Mouse (Mus musculus) liver, adult 2 months (tissue): ENCODE results near the gene Sirt6.
"Not testable (repeated sequence)": the region's sequence is repeated elsewhere in the genome, so short reads cannot be mapped to it uniquely, and the experiment has no call there.

Experiments
- CTCF ChIP-seq: fragments of 200-500 bp; IDR thresholded peaks from 2 replicates; pipeline ENCODE4 v1.5.1; 2011; ENCODE audit warnings: low read depth, low read length, control low read depth
- POLR2A ChIP-seq: fragments of 200-500 bp; IDR thresholded peaks from 2 replicates; pipeline ENCODE4 v1.6.1; 2011; ENCODE audit warnings: low read length, control low read depth; ENCODE audit not compliant: insufficient read depth; ENCODE audit errors: extremely low read depth

DNA sequence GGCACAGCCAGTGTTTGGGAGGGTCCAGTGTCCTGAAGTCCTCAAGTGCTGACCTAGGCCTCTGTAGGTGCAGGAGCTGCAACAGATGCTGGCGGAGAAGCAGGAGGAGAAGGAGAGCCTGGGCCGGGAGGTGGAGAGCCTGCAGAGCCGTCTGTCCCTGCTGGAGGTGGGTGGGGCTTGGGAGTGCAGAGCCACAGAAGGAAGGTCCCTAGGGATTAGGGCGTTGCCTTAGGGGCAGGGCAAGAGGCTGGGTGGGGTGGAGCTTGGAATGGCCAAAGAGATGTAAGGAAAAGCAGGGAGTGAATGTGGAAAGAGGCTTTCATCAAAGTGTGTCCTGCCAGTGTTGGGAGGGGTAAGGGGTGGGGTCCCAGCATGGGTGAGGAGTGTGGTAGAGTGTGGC, 13.2 kb upstream of the Sirt6 start:
- TF ChIP-seq CTCF, POLR2A: not testable (repeated sequence)
